Mouse (Mus musculus) testis, postnatal 10 days (tissue): ENCODE measurements around the gene Golga4.

Source experiments
- DNase-seq: peaks from one replicate; pipeline ENCODE4 v3.0.0; 2021; ENCODE audit warnings: low spot score

Gene Golga4

DNA sequence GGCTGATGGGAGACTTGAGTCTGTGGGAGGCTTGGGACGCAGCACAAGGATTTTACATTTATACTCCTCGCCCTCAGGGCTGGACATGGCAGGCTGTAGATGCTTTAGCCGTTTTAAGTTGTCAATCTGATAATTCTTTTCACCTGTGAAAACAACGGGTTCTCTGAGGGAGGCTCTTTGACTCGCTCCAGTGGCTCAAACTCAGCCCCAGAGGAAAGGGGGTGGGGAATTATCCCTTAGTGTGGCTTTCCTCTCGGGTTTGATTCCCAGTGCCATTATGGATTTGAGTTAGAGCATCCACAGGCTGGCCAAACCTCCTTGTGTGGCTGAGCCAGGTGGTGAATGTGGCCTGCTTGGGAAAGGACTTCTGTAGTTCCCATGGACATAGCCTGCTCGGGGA lies 118.1 kb downstream of the Golga4 start:
- DNase-seq: no peak

GRCm38 (mm10) chr9:118629763-118630379 lies 123.8 kb downstream of the Golga4 start:
- DNase-seq: no peak
